13 mouse cellular contexts compared by ENCODE assay signal in genomic region chr13:56611129-56611528, GRCm38 (mm10). TPM values are rescaled to one million over a fixed set of nuclear protein-coding genes. Genes with fewer than 3 reads are reported as not detected.
DNase-seq lines count a peak whose midpoint lies in the region; ATAC-seq and TF ChIP-seq lines count a peak whose summit lies in the region.
"Had no signal": no experiment of that assay in that cellular context is flagged by ENCODE, and none has a peak within 500 bp of the region (broad histone marks: within the 10 kb centered on the region; RNA-seq: fewer than 3 reads in every experiment).

No protein-coding gene starts in this region.

- DNase-seq in hindbrain, embryonic 10.5 days (ENCODE audit: low spot score): no peak
- DNase-seq in hindbrain, postnatal 0 days (ENCODE audit: low spot score): no peak
- peak; percentile 79 for DNase-seq in 416B (ENCODE audit: low read depth)
- no peak for DNase-seq in embryonic facial prominence, embryonic 10.5 days (ENCODE audit: low spot score)
- no peak for DNase-seq in liver, embryonic 13.5 days
- no peak for DNase-seq in midbrain, embryonic 11.5 days (ENCODE audit: low spot score, missing footprints)
- DNase-seq in forebrain, postnatal 0 days: no peak
- no peak for DNase-seq in gastrocnemius, postnatal 10 days
- DNase-seq: adrenal gland, postnatal 25 days; cerebellum, postnatal 36 days; right cerebral cortex, postnatal 4 days; thymus, postnatal 36 days had no signal

- H3K36me3 ChIP-seq in hindbrain, embryonic 10.5 days: no peaks in the 10 kb centered on the region
- H3K36me3 ChIP-seq in hindbrain, postnatal 0 days (ENCODE audit: insufficient read depth, low read length): no peaks in the 10 kb centered on the region
- H3K36me3 ChIP-seq in embryonic facial prominence, embryonic 10.5 days (replicated peaks): peaks cover 25% of the 10 kb centered on the region
- H3K36me3 ChIP-seq in liver, embryonic 13.5 days: no peaks in the 10 kb centered on the region
- no peaks in the 10 kb centered on the region for H3K36me3 ChIP-seq in midbrain, embryonic 11.5 days (ENCODE audit: control insufficient read depth, insufficient read depth, low read length)
- H3K36me3 ChIP-seq in forebrain, postnatal 0 days (ENCODE audit: insufficient read depth): no peaks in the 10 kb centered on the region

- H3K4me1 ChIP-seq in hindbrain, embryonic 10.5 days (replicated peaks): peaks cover 82% of the 10 kb centered on the region
- H3K4me1 ChIP-seq in hindbrain, postnatal 0 days (ENCODE audit: insufficient read depth, low read length): peaks cover 10% of the 10 kb centered on the region; the same call in 1 of the 2 replicates
- peaks cover 99% of the 10 kb centered on the region for H3K4me1 ChIP-seq in embryonic facial prominence, embryonic 10.5 days
- H3K4me1 ChIP-seq in liver, embryonic 13.5 days (replicated peaks): peaks cover 56% of the 10 kb centered on the region
- peaks cover 19% of the 10 kb centered on the region for H3K4me1 ChIP-seq in midbrain, embryonic 11.5 days (ENCODE audit: control insufficient read depth, insufficient read depth, low read length)
- H3K4me1 ChIP-seq in forebrain, postnatal 0 days (ENCODE audit: insufficient read depth): 0 out of 2 replicates have a peak, but pooled peaks cover 4% of the 10 kb centered on the region

- H3K4me3 ChIP-seq in hindbrain, embryonic 10.5 days: peak overlapping the region; percentile 67; the same call in 1 of the 2 replicates
- no peak overlapping the region for H3K4me3 ChIP-seq in hindbrain, postnatal 0 days (ENCODE audit: low read length)
- H3K4me3 ChIP-seq in embryonic facial prominence, embryonic 10.5 days: peak overlapping the region; percentile 75
- no peak overlapping the region for H3K4me3 ChIP-seq in liver, embryonic 13.5 days (replicated peaks)
- H3K4me3 ChIP-seq in midbrain, embryonic 11.5 days (ENCODE audit: low read depth, low read length): no peak overlapping the region
- H3K4me3 ChIP-seq in forebrain, postnatal 0 days (ENCODE audit: low read depth, low read length): no peak overlapping the region

- no peak overlapping the region for H3K9ac ChIP-seq in hindbrain, postnatal 0 days (replicated peaks; ENCODE audit: low read length)
- no peak overlapping the region for H3K9ac ChIP-seq in liver, embryonic 13.5 days
- H3K9ac ChIP-seq in midbrain, embryonic 11.5 days (ENCODE audit: low read length): no peak overlapping the region
- H3K9ac ChIP-seq in forebrain, postnatal 0 days: no peak overlapping the region

- TF ChIP-seq CTCF in hindbrain, postnatal 0 days (IDR thresholded peaks at IDR 0.05; ENCODE audit: low read depth): no peak
- no peak for TF ChIP-seq CTCF in forebrain, postnatal 0 days (IDR thresholded peaks at IDR 0.05; ENCODE audit: low read depth)

- 65% methylated on average over 4 of the region's 4 CpGs for WGBS in hindbrain, embryonic 10.5 days
- WGBS in hindbrain, postnatal 0 days: 78% methylated on average over 4 of the region's 4 CpGs
- WGBS in embryonic facial prominence, embryonic 10.5 days: 59% methylated on average over 4 of the region's 4 CpGs
- 14% methylated on average over 4 of the region's 4 CpGs for WGBS in liver, embryonic 13.5 days (ENCODE audit: insufficient replicate concordance)
- 79% methylated on average over 4 of the region's 4 CpGs for WGBS in midbrain, embryonic 11.5 days
- WGBS in forebrain, postnatal 0 days: 89% methylated on average over 4 of the region's 4 CpGs

- no peaks in the 10 kb centered on the region for H3K9me3 ChIP-seq in hindbrain, embryonic 10.5 days
- H3K9me3 ChIP-seq in hindbrain, postnatal 0 days (ENCODE audit: low read length): no peaks in the 10 kb centered on the region
- H3K9me3 ChIP-seq in embryonic facial prominence, embryonic 10.5 days: no peaks in the 10 kb centered on the region
- no peaks in the 10 kb centered on the region for H3K9me3 ChIP-seq in liver, embryonic 13.5 days (replicated peaks)
- H3K9me3 ChIP-seq in midbrain, embryonic 11.5 days (ENCODE audit: control insufficient read depth, low read length): no peaks in the 10 kb centered on the region
- H3K9me3 ChIP-seq in forebrain, postnatal 0 days (ENCODE audit: low read length): no peaks in the 10 kb centered on the region

- no peak for ATAC-seq in hindbrain, postnatal 0 days
- no peak for ATAC-seq in liver, embryonic 13.5 days (ENCODE audit: low read depth)
- ATAC-seq in midbrain, embryonic 11.5 days (ENCODE audit: low FRiP score): no peak
- no peak for ATAC-seq in forebrain, postnatal 0 days
- ATAC-seq: hindbrain, embryonic 16.5 days had no signal

- no peak overlapping the region for H3K4me2 ChIP-seq in hindbrain, postnatal 0 days (ENCODE audit: low read depth, low read length)
- H3K4me2 ChIP-seq in liver, embryonic 13.5 days: peak overlapping the region; percentile 71; the same call in 1 of the 2 replicates
- no peak overlapping the region for H3K4me2 ChIP-seq in midbrain, embryonic 11.5 days
- no peak overlapping the region for H3K4me2 ChIP-seq in forebrain, postnatal 0 days (ENCODE audit: low read depth)

- peaks cover 66% of the 10 kb centered on the region for H3K27me3 ChIP-seq in hindbrain, embryonic 10.5 days (ENCODE audit: insufficient read depth, poor library complexity, severe bottlenecking)
- peaks cover 40% of the 10 kb centered on the region for H3K27me3 ChIP-seq in hindbrain, postnatal 0 days (ENCODE audit: insufficient read depth, low read length)
- H3K27me3 ChIP-seq in embryonic facial prominence, embryonic 10.5 days (replicated peaks; ENCODE audit: low read depth, poor library complexity, severe bottlenecking): peaks cover 43% of the 10 kb centered on the region
- H3K27me3 ChIP-seq in liver, embryonic 13.5 days: peaks cover 35% of the 10 kb centered on the region
- H3K27me3 ChIP-seq in midbrain, embryonic 11.5 days (ENCODE audit: control insufficient read depth, insufficient read depth, low read length): peaks cover 22% of the 10 kb centered on the region
- peaks cover 9% of the 10 kb centered on the region for H3K27me3 ChIP-seq in forebrain, postnatal 0 days (ENCODE audit: insufficient read depth, low read length)

- H3K27ac ChIP-seq in hindbrain, embryonic 10.5 days: peak overlapping the region; percentile 62
- H3K27ac ChIP-seq in hindbrain, postnatal 0 days: no peak overlapping the region
- H3K27ac ChIP-seq in embryonic facial prominence, embryonic 10.5 days (replicated peaks): peak overlapping the region; percentile 92
- no peak overlapping the region for H3K27ac ChIP-seq in liver, embryonic 13.5 days
- no peak overlapping the region for H3K27ac ChIP-seq in midbrain, embryonic 11.5 days (ENCODE audit: low read depth, low read length)
- no peak overlapping the region for H3K27ac ChIP-seq in forebrain, postnatal 0 days (ENCODE audit: low read depth, low read length)

RNA-seq across cellular contexts. Expression of gene Tgfbi, which starts 1.8 kb away (rescaled TPM):
- polyA plus RNA-seq in hindbrain, embryonic 10.5 days (2016; fragmentation: Nextera tagmentation; extraction: Ambion mirVana): 38.4 and 42.9 TPM in 2 replicates
- 4.9 and 8.6 TPM in 2 replicates for total RNA-seq in hindbrain, postnatal 0 days (2014; rRNA removed)
- polyA plus RNA-seq in hindbrain, postnatal 0 days (2015; fragmentation: Nextera tagmentation; extraction: Ambion mirVana): 6.2 and 7.1 TPM in 2 replicates
- polyA plus RNA-seq in embryonic facial prominence, embryonic 10.5 days (2016; fragmentation: Nextera tagmentation; extraction: Ambion mirVana): 50.1 and 65.4 TPM in 2 replicates
- polyA plus RNA-seq in liver, embryonic 13.5 days (2015; fragmentation: Nextera tagmentation; extraction: Ambion mirVana): 9.7 and 10.5 TPM in 2 replicates
- polyA plus RNA-seq in midbrain, embryonic 11.5 days (2014; fragmentation: Nextera tagmentation; extraction: Ambion mirVana): 20.2 and 25.3 TPM in 2 replicates
- 4.3 and 4.8 TPM in 2 replicates for total RNA-seq in forebrain, postnatal 0 days (2014; rRNA removed)
- polyA plus RNA-seq in forebrain, postnatal 0 days (2015; fragmentation: Nextera tagmentation; extraction: Ambion mirVana): 4.9 and 5.3 TPM in 2 replicates
- total RNA-seq in gastrocnemius, postnatal 10 days (2021): 10 to 100 TPM; 61.2 to 76.3 TPM

Comparison
In these comparisons a context has a peak if more than half of its experiments do, and no peak if none do; other contexts are left out.
1. H3K27ac ChIP-seq: peak in hindbrain, embryonic 10.5 days (single experiment) and embryonic facial prominence, embryonic 10.5 days (single experiment); none in hindbrain, postnatal 0 days (single experiment), liver, embryonic 13.5 days (single experiment), midbrain, embryonic 11.5 days (single experiment) and forebrain, postnatal 0 days (single experiment).
2. H3K4me3 ChIP-seq: peak in hindbrain, embryonic 10.5 days (single experiment) and embryonic facial prominence, embryonic 10.5 days (single experiment); none in hindbrain, postnatal 0 days (single experiment), liver, embryonic 13.5 days (single experiment), midbrain, embryonic 11.5 days (single experiment) and forebrain, postnatal 0 days (single experiment).